22 mouse cellular contexts compared by ENCODE assay signal in the genomic region with DNA sequence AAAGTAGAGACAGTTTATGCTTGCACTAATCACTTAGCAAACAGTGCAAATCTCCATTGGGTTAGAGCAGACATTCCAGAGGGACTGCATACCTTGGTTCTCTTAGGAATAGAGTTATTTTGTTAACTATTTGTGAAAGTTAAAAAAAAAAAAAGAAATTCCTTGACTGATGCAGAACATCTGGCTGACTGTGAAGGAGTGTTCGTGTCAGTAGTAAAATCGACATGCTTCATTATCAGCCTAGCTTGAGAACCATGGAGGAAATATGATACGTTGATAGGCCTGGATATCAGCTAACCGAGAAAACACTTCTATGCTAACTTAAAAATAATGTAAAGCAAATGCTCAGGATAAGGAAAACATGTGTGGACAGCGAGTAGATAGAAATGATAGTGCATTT.
DNase-seq lines count a peak whose midpoint lies in the region; ATAC-seq lines count a peak whose summit lies in the region.
"Had no signal": no experiment of that assay in that cellular context is flagged by ENCODE, and none has a peak within 500 bp of the region (broad histone marks: within the 10 kb centered on the region; RNA-seq: fewer than 3 reads in every experiment).

No protein-coding gene starts in this region.

- no peak overlapping the region for H3K4me2 ChIP-seq in limb, embryonic 11.5 days (ENCODE audit: low read depth, severe bottlenecking)
- H3K4me2 ChIP-seq in embryonic facial prominence, embryonic 13.5 days: peak overlapping the region; percentile 11; the same call in 1 of the 2 replicates
- H3K4me2 ChIP-seq in limb, embryonic 13.5 days (replicated peaks): no peak overlapping the region
- H3K4me2 ChIP-seq: embryonic facial prominence, embryonic 15.5 days; hindbrain, embryonic 13.5 days; liver, embryonic 13.5 days; neural tube, embryonic 13.5 days had no signal

- H3K9me3 ChIP-seq in limb, embryonic 11.5 days (ENCODE audit: control insufficient read depth, low read length): no peaks in the 10 kb centered on the region
- no peaks in the 10 kb centered on the region for H3K9me3 ChIP-seq in limb, embryonic 10.5 days (replicated peaks)
- H3K9me3 ChIP-seq in embryonic facial prominence, embryonic 13.5 days: no peaks in the 10 kb centered on the region
- H3K9me3 ChIP-seq in limb, embryonic 13.5 days: peaks cover 4% of the 10 kb centered on the region; the same call in 1 of the 2 replicates
- H3K9me3 ChIP-seq: embryonic facial prominence, embryonic 15.5 days; hindbrain, embryonic 13.5 days; liver, embryonic 13.5 days; neural tube, embryonic 13.5 days had no signal

- no peak overlapping the region for H3K9ac ChIP-seq in limb, embryonic 11.5 days (ENCODE audit: low read length)
- H3K9ac ChIP-seq in embryonic facial prominence, embryonic 13.5 days: no peak overlapping the region
- H3K9ac ChIP-seq in limb, embryonic 13.5 days: no peak overlapping the region
- H3K9ac ChIP-seq: embryonic facial prominence, embryonic 15.5 days; forebrain, postnatal 0 days; hindbrain, embryonic 13.5 days; liver, embryonic 13.5 days; neural tube, embryonic 13.5 days had no signal

- WGBS in limb, embryonic 11.5 days: 24% methylated on average over 5 of the region's 5 CpGs
- WGBS in limb, embryonic 10.5 days: 34% methylated on average over 5 of the region's 5 CpGs
- 11% methylated on average over 5 of the region's 5 CpGs for WGBS in embryonic facial prominence, embryonic 13.5 days
- 15% methylated on average over 5 of the region's 5 CpGs for WGBS in limb, embryonic 13.5 days

- 0 out of 2 replicates have a peak, but pooled peaks cover 6% of the 10 kb centered on the region for H3K4me1 ChIP-seq in limb, embryonic 11.5 days (ENCODE audit: control insufficient read depth, insufficient read depth, low read length)
- peaks cover 17% of the 10 kb centered on the region for H3K4me1 ChIP-seq in limb, embryonic 10.5 days
- peaks cover 22% of the 10 kb centered on the region for H3K4me1 ChIP-seq in embryonic facial prominence, embryonic 13.5 days
- H3K4me1 ChIP-seq in limb, embryonic 13.5 days: peaks cover 16% of the 10 kb centered on the region
- H3K4me1 ChIP-seq: liver, embryonic 13.5 days had no signal

- H3K27ac ChIP-seq in limb, embryonic 11.5 days (replicated peaks; ENCODE audit: low read depth, low read length): no peak overlapping the region
- H3K27ac ChIP-seq in limb, embryonic 10.5 days: no peak overlapping the region
- peak overlapping the region; percentile 57; the same call in 1 of the 2 replicates for H3K27ac ChIP-seq in embryonic facial prominence, embryonic 13.5 days
- H3K27ac ChIP-seq in limb, embryonic 13.5 days: no peak overlapping the region; the same call in 1 of the 2 replicates
- H3K27ac ChIP-seq: embryonic facial prominence, embryonic 15.5 days; gastrocnemius, adult 2 months; hindbrain, embryonic 13.5 days; liver, embryonic 13.5 days; neural tube, embryonic 13.5 days had no signal

- H3K27me3 ChIP-seq in limb, embryonic 11.5 days (ENCODE audit: control insufficient read depth, insufficient read depth, low read length): no peaks in the 10 kb centered on the region
- no peaks in the 10 kb centered on the region for H3K27me3 ChIP-seq in limb, embryonic 10.5 days (ENCODE audit: low read depth, poor library complexity, severe bottlenecking)
- no peaks in the 10 kb centered on the region for H3K27me3 ChIP-seq in embryonic facial prominence, embryonic 13.5 days
- no peaks in the 10 kb centered on the region for H3K27me3 ChIP-seq in limb, embryonic 13.5 days
- H3K27me3 ChIP-seq: embryonic facial prominence, embryonic 15.5 days; hindbrain, embryonic 13.5 days; liver, embryonic 13.5 days; neural tube, embryonic 13.5 days had no signal

- H3K36me3 ChIP-seq in limb, embryonic 11.5 days (ENCODE audit: control insufficient read depth, insufficient read depth, low read length): no peaks in the 10 kb centered on the region
- H3K36me3 ChIP-seq in limb, embryonic 10.5 days: no peaks in the 10 kb centered on the region
- no peaks in the 10 kb centered on the region for H3K36me3 ChIP-seq in embryonic facial prominence, embryonic 13.5 days
- no peaks in the 10 kb centered on the region for H3K36me3 ChIP-seq in limb, embryonic 13.5 days
- H3K36me3 ChIP-seq: embryonic facial prominence, embryonic 15.5 days; hindbrain, embryonic 13.5 days; liver, embryonic 13.5 days; neural tube, embryonic 13.5 days had no signal

- ATAC-seq in limb, embryonic 11.5 days (ENCODE audit: insufficient number of reproducible peaks, low FRiP score, low TSS enrichment, low read depth): peak; percentile 44; the same call in 1 of the 2 replicates
- ATAC-seq in embryonic facial prominence, embryonic 13.5 days (ENCODE audit: insufficient number of reproducible peaks, insufficient read depth, low FRiP score, low TSS enrichment, low read depth): no peak
- peak; percentile 81 for ATAC-seq in limb, embryonic 13.5 days (ENCODE audit: low FRiP score, low read depth)
- ATAC-seq: activated CD4-positive, CD25-positive, alpha-beta regulatory T cell, adult 4 months; forebrain, postnatal 0 days; inflammation-experienced regulatory T-cells, adult 6 months had no signal

- no peak for DNase-seq in limb, embryonic 11.5 days (ENCODE audit: low spot score)
- DNase-seq in limb, embryonic 10.5 days (ENCODE audit: low spot score): no peak
- DNase-seq in adipocyte (ENCODE audit: low spot score): no peak
- no peak for DNase-seq in heart, postnatal 4 days
- no peak for DNase-seq in retina, embryonic 14.5 days (ENCODE audit: low spot score)
- DNase-seq: adrenal gland, postnatal 10 days; cerebellum, adult 18-20 months; cerebellum, postnatal 14 days; forebrain, postnatal 0 days; gastrocnemius, adult 2 months; kidney, adult 8-10 months; kidney, postnatal 36 days; liver, embryonic 13.5 days; lung, adult 2 months; midbrain, embryonic 14.5 days had no signal

- H3K4me3 ChIP-seq in limb, embryonic 11.5 days (ENCODE audit: low read depth, low read length): no peak overlapping the region
- H3K4me3 ChIP-seq in limb, embryonic 10.5 days: no peak overlapping the region
- H3K4me3 ChIP-seq in embryonic facial prominence, embryonic 13.5 days: no peak overlapping the region
- H3K4me3 ChIP-seq in limb, embryonic 13.5 days: no peak overlapping the region
- H3K4me3 ChIP-seq: embryonic facial prominence, embryonic 15.5 days; gastrocnemius, adult 2 months; hindbrain, embryonic 13.5 days; liver, embryonic 13.5 days; neural tube, embryonic 13.5 days had no signal
